In genomic region chr17:71046856-71047255, GRCm38 (mm10) we compare ENCODE assay signal across 17 mouse cellular contexts.
"Had no signal": no experiment of that assay in that cellular context is flagged by ENCODE, and none has a peak within 500 bp of the region (broad histone marks: within the 10 kb centered on the region; RNA-seq: fewer than 3 reads in every experiment).

No protein-coding gene starts in this region.

- H3K27ac ChIP-seq: midbrain, embryonic 10.5 days; neural tube, embryonic 13.5 days; neural tube, embryonic 15.5 days had no signal

- H3K4me3 ChIP-seq: midbrain, embryonic 10.5 days; myocyte; neural tube, embryonic 13.5 days; neural tube, embryonic 15.5 days had no signal

- H3K27me3 ChIP-seq: neural tube, embryonic 13.5 days; neural tube, embryonic 15.5 days had no signal

- DNase-seq: lung, adult 18-20 months; lung, embryonic 14.5 days; lung, postnatal 10 days; lung, postnatal 4 days; midbrain, embryonic 14.5 days; retina, postnatal 1 day; right cerebral cortex, adult 18-20 months; right cerebral cortex, postnatal 25 days; right cerebral cortex, postnatal 4 days; spleen, adult 18-20 months; thymus, adult 18-20 months; thymus, postnatal 14 days; thymus, postnatal 36 days had no signal

- H3K9ac ChIP-seq: lung, embryonic 14.5 days; neural tube, embryonic 13.5 days; neural tube, embryonic 15.5 days had no signal

- H3K9me3 ChIP-seq: midbrain, embryonic 10.5 days; neural tube, embryonic 13.5 days; neural tube, embryonic 15.5 days had no signal

- H3K36me3 ChIP-seq: midbrain, embryonic 10.5 days; neural tube, embryonic 13.5 days; neural tube, embryonic 15.5 days had no signal

- H3K4me1 ChIP-seq: midbrain, embryonic 10.5 days; neural tube, embryonic 13.5 days; neural tube, embryonic 15.5 days had no signal

- H3K4me2 ChIP-seq: lung, embryonic 14.5 days; neural tube, embryonic 13.5 days; neural tube, embryonic 15.5 days had no signal
